18 mouse cellular contexts compared by ENCODE assay signal in genomic region chr11:20637060-20637459, GRCm38 (mm10).
"Had no signal": no experiment of that assay in that cellular context is flagged by ENCODE, and none has a peak within 500 bp of the region (broad histone marks: within the 10 kb centered on the region; RNA-seq: fewer than 3 reads in every experiment).

No protein-coding gene starts in this region.

- H3K36me3 ChIP-seq: intestine, embryonic 15.5 days; kidney, embryonic 15.5 days; limb, embryonic 10.5 days; limb, embryonic 13.5 days had no signal

- DNase-seq: kidney, adult 11 months; kidney, adult 8-10 months; kidney, postnatal 10 days; kidney, postnatal 36 days; lung, embryonic 14.5 days; midbrain, embryonic 14.5 days; right cerebral cortex, postnatal 14 days; right cerebral cortex, postnatal 4 days; thymus, adult 2 months; thymus, postnatal 14 days; thymus, postnatal 4 days had no signal

- H3K9me3 ChIP-seq: intestine, embryonic 15.5 days; kidney, embryonic 15.5 days; limb, embryonic 10.5 days; limb, embryonic 13.5 days had no signal

- ATAC-seq: intestine, embryonic 15.5 days; lung, postnatal 0 days had no signal

- H3K4me2 ChIP-seq: kidney, embryonic 15.5 days had no signal

- H3K27me3 ChIP-seq: intestine, embryonic 15.5 days; kidney, embryonic 15.5 days; limb, embryonic 13.5 days had no signal

- H3K4me3 ChIP-seq: intestine, embryonic 15.5 days; kidney, embryonic 15.5 days; limb, embryonic 10.5 days; limb, embryonic 13.5 days had no signal

- H3K9ac ChIP-seq: intestine, embryonic 15.5 days; kidney, embryonic 15.5 days; limb, embryonic 13.5 days; lung, embryonic 14.5 days had no signal

- H3K27ac ChIP-seq: macrophage; stomach, postnatal 0 days had no signal
